Mouse (Mus musculus) cerebellum, adult 2 months (tissue): ENCODE results near the gene Sec14l3.

Experiments used
- CTCF ChIP-seq: fragments of 200-500 bp; IDR thresholded peaks from 2 replicates; pipeline ENCODE4 v1.5.1; 2011; ENCODE audit warnings: low read depth, mild to moderate bottlenecking, control low read depth, low read length, moderate library complexity, borderline replicate concordance; ENCODE audit not compliant: insufficient read depth
- POLR2A ChIP-seq: fragments of 200-500 bp; IDR thresholded peaks from 2 replicates; pipeline ENCODE4 v1.6.1; 2011; ENCODE audit warnings: low read length, control low read depth, borderline replicate concordance; ENCODE audit not compliant: insufficient read depth

DNA sequence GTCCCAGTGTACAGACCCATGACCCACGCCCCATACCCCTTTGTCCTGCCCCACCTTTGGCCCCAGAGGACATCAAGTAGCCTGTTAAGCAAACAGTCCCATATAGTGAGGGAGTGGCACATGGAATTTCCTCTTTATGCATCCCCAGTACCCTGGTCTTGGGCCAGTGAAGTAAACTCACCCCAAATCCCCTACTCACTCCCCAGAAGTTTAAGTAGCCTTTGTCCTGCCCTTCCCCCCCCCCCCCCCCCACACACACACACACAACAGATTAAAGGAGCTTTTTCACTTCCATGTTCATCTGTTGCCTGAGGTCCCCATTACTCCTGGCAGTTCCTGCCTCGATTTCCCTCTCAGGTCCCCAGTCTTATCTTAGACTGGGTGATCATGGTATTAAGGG is 41.3 kb upstream of the Sec14l3 start:
- no peak for TF ChIP-seq CTCF
- no peak for TF ChIP-seq POLR2A
